Mouse (Mus musculus) cerebellum, adult 2 months (tissue): ENCODE measurements around the gene Ncoa1. TPM values are rescaled to one million over a fixed set of nuclear protein-coding genes. Genes with fewer than 3 reads are reported as not detected.

ENCODE experiments used
- DNase-seq, 2 experiments: peaks; one replicate each; pipeline ENCODE4 v3.0.0; 2021
- H3K27ac ChIP-seq: fragments of 200-500 bp; 2 replicates; pipeline ENCODE4 v1.5.1; 2012; ENCODE audit warnings: low read length, control low read depth, inconsistent platforms; ENCODE audit not compliant: insufficient read depth
- H3K27me3 ChIP-seq: fragments of 200-500 bp; 2 replicates; pipeline ENCODE4 v1.6.1; 2012; ENCODE audit warnings: inconsistent platforms, mild to moderate bottlenecking, low read length, moderate library complexity; ENCODE audit not compliant: control insufficient read depth, insufficient read depth
- H3K4me1 ChIP-seq: fragments of 200-500 bp; 2 replicates; pipeline ENCODE4 v1.6.1; 2011; ENCODE audit warnings: low read length; ENCODE audit not compliant: control insufficient read depth, insufficient read depth
- H3K4me3 ChIP-seq: fragments of 200-500 bp; replicated peaks from 2 replicates; pipeline ENCODE3; 2011; ENCODE audit warnings: mild to moderate bottlenecking, low read depth, low read length, control low read depth; ENCODE audit not compliant: insufficient read depth
- CTCF ChIP-seq: fragments of 200-500 bp; IDR thresholded peaks from 2 replicates; pipeline ENCODE4 v1.5.1; 2011; ENCODE audit warnings: low read depth, mild to moderate bottlenecking, control low read depth, low read length, moderate library complexity, borderline replicate concordance; ENCODE audit not compliant: insufficient read depth
- POLR2A ChIP-seq: fragments of 200-500 bp; IDR thresholded peaks from 2 replicates; pipeline ENCODE4 v1.6.1; 2011; ENCODE audit warnings: low read length, control low read depth, borderline replicate concordance; ENCODE audit not compliant: insufficient read depth
- WGBS: fragments of 180-500 bp; shearing (Covaris S2); methylation state at CpG from one replicate; pipeline ENCODE4 v1.1.7; 2018; 5-methylcytosine and 5-hydroxymethylcytosine counted together
- polyA plus RNA-seq: library from polyadenylated mRNA; depleted of rRNA; stranded (reverse); fragments of >200 nt; gene quantifications from 2 replicates; pipeline ENCODE4 v1.2.3, GENCODE M21; 2012

Ncoa1 gene
- polyA plus RNA-seq, 1 experiment: 60.6 TPM

DNA sequence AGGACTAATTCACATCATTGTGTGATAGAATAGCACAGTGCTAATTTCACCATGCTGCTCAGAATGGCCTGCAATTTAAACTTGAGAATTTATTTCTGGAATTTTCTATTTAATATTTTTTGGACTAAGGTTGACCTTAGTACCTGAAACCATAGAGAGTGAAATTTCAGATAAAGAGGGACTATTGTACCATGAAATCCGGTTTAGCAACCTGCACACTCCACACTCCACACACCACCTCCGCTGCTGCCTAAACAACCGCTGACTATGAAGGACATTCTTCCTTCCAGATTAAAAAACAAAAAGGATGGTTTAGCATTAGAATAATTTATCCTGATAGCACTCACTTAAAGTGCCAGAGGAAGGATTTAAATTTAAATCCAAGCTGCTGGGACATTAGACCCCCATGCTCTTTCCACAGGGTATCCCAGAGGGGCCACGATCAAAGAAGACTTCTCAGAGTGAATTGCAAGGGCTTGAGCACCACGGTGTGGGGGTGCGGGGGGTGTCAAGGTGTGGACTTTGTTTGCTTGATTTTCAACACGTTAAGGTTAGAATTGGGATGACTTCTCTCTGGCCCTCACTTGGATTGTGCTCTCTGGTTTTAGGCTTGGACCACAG is 29.9 kb upstream of the Ncoa1 start:
- TF ChIP-seq POLR2A: no peak
- TF ChIP-seq CTCF: no peak
- H3K4me1 ChIP-seq: no peaks in the 10 kb centered on the region
- DNase-seq: no peak
- H3K27ac ChIP-seq: no peak overlapping the region
- H3K4me3 ChIP-seq: no peak overlapping the region
- 56% methylated on average over 7 of the region's 7 CpGs for WGBS
- no peaks in the 10 kb centered on the region for H3K27me3 ChIP-seq

DNA sequence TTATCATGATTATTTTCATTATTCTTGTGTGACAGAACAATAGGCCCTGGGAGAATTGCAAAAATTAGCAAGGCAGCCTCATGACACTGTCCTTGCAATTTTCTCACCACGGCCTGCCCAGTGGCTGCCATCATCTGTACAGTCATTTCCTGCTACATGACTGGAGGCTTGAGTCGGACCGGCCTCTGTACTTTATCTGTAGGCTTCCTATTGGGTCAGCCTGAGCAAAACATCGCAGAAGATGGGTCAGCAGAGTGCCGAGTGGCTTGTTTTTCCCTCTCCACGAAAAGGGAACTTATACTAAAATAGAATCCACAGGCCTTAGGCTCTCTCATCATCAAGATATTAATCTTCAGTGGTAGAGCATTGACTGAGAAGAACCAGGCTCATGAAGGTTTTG is 28.3 kb upstream of the Ncoa1 start:
- no peak overlapping the region for H3K4me3 ChIP-seq
- H3K27ac ChIP-seq: no peak overlapping the region
- H3K4me1 ChIP-seq: no peaks in the 10 kb centered on the region
- no peak for DNase-seq
- 86% methylated on average over 6 of the region's 6 CpGs for WGBS
- H3K27me3 ChIP-seq: no peaks in the 10 kb centered on the region
- TF ChIP-seq POLR2A (no peak), CTCF (no peak)

DNA sequence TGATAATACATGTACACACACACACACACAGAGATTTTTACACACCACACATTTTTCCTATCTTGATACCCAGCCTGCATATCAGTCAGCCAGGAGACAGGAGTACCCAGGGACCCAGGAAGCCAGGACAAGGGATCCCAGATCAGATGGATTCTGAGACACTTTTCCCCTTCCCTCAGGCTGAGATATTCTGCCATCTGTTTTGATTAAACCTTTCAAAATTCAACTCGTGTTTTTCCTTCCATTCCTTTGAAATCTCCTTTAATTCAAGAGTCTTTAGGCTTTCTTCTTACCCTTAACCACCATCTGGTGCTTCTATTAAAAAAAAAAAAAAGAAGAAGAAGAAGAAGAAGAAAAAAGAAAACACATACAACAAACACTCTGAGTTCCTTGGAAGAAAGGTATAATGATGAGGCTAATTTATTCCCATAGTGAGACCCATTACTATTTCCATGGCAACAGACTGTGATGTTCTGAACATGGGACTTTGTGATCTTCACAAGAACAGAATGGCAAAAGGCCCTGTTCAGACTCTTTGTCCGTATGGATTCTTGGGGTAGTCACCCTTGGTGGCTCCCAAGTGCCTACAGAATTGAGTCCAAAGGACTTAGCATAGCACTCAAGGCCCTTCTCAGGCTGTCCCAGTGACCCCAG is 26.8 kb upstream of the Ncoa1 start:
- no peak for DNase-seq
- WGBS: 52% methylated on average over 2 of the region's 2 CpGs
- H3K4me1 ChIP-seq: no peaks in the 10 kb centered on the region
- H3K4me3 ChIP-seq: no peak overlapping the region
- H3K27ac ChIP-seq: no peak overlapping the region
- no peaks in the 10 kb centered on the region for H3K27me3 ChIP-seq
- TF ChIP-seq CTCF (no peak), POLR2A (no peak)

DNA sequence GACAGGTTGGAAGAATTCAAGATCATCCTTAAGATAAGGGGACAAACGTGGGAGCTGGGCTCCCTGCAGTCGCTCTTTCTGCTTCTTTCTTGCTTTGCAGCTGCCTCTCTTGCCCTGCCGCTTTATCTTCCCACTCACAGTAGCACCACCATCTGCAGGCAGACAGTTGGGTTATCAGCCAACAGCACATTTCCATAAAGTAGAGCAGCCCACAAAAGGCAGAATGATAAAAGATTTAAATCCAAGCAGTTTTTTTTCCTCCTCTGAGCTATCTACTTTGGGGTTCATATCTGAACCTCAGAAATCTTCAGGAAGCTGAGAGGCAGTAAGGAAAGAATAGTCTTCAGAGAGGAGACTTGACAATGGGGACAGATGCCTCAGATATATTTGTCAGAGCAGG is 24.9 kb upstream of the Ncoa1 start:
- TF ChIP-seq CTCF: no peak
- no peak for TF ChIP-seq POLR2A
- no peaks in the 10 kb centered on the region for H3K4me1 ChIP-seq
- DNase-seq: no peak
- H3K4me3 ChIP-seq: no peak overlapping the region
- no peak overlapping the region for H3K27ac ChIP-seq
- no peaks in the 10 kb centered on the region for H3K27me3 ChIP-seq
- WGBS: 31% methylated on average over 3 of the region's 3 CpGs

DNA sequence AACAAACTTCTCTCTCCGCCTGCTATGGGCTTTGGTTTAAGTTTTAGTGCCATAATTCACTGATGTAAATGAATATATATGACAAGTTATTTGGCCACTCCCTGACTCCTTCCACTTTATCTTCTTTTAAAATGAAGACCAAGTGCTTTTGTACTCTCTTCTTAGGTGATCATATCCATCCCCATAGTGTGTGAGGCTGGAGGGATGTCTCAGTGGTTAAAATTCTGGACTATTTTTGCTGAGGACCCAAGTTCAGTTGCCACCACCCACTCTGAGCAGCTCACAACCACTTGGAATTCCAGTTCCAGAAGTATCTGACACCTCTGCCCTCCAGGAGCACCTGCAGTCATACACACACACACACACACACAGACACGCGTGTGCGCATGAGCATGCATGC is 23.5 kb upstream of the Ncoa1 start:
- Histone ChIP-seq H3K27ac (no peak overlapping the region), H3K4me3 (no peak overlapping the region), H3K4me1 (no peaks in the 10 kb centered on the region), H3K27me3 (no peaks in the 10 kb centered on the region)
- TF ChIP-seq CTCF (no peak), POLR2A (no peak)
- WGBS: 98% methylated on average over 4 of the region's 4 CpGs
- DNase-seq: no peak

DNA sequence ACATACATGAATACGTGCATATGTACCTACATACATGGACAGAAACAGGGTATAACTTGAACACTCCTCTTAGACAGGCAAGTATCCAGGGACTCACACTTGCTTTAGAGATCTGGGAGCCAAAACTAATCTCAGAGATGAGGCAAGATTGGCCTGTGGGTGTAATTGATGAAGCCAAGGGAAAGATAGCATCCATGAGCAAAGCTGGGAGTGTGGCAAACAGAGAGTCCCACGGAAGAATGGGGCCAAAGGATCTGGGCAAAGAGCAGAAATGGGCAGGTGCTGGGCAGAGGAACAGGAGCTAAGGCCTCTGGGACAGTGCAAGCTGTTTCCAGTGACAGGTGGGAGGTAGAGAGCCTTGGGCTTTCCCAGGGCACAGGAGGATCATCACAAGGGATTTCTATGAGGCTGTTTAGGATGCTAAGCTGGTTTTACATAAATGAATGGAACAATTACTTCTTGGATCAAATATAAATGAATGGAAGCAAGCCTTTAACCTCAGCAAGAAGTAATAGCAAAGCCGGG is 22.7 kb upstream of the Ncoa1 start:
- no peak for TF ChIP-seq CTCF
- TF ChIP-seq POLR2A: no peak
- no peaks in the 10 kb centered on the region for H3K27me3 ChIP-seq
- DNase-seq: no peak
- H3K4me1 ChIP-seq: no peaks in the 10 kb centered on the region
- 67% methylated on average over 3 of the region's 3 CpGs for WGBS
- no peak overlapping the region for H3K27ac ChIP-seq
- H3K4me3 ChIP-seq: no peak overlapping the region

DNA sequence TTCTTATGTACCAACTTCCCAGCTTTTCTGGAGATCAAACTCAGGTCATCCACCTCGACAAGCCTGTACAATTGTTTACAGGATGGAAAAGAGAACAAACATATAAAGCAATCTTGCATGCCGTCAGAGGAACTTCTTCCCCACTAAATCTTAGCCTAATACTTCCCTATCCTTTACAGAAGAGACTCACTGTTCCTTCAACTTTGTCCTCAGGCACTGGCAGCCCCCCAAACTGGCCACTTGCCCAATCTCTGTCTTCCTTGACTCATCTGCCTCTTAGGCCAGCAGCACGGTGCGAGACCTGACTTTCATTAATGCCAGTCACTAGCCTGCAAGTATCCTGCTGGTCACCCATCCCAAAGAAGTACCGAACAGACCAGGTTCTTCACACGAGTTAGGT is 11.4 kb upstream of the Ncoa1 start:
- Histone ChIP-seq H3K4me1 (no peaks in the 10 kb centered on the region; the same call in 1 of the 2 replicates), H3K27ac (no peak overlapping the region), H3K27me3 (no peaks in the 10 kb centered on the region), H3K4me3 (no peak overlapping the region)
- 37% methylated on average over 6 of the region's 6 CpGs for WGBS
- TF ChIP-seq CTCF: no peak
- peak in 1 of 2 experiments; percentile 19 for DNase-seq

DNA sequence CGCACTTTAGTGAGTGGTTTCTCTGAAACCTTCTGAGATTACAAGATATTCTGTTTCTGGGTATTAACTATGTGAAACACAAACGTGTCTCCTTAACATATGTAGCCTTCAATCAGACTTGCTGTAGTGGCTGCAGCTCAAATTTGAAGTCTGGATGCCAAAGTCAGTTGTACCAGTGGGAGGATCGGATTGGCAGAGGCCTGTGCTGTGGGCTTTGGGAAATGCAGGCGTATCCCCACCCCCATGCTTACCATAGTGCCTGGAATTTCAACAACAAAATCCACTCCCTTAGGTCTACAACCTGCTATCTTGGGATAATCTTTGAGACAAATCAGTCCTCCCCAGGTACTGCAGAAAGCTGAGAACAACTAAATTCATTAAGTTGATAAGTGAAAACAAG is 6.4 kb upstream of the Ncoa1 start:
- Histone ChIP-seq H3K27me3 (no peaks in the 10 kb centered on the region), H3K4me3 (no peak overlapping the region), H3K4me1 (no peaks in the 10 kb centered on the region; the same call in 1 of the 2 replicates), H3K27ac (no peak overlapping the region)
- DNase-seq: no peak
- no peak for TF ChIP-seq POLR2A
- TF ChIP-seq CTCF: no peak
- WGBS: 68% methylated on average over 4 of the region's 4 CpGs
